Mouse (Mus musculus) stomach, postnatal 0 days (tissue): ENCODE measurements around the gene Tmem132d. TPM values are rescaled to one million over a fixed set of nuclear protein-coding genes. Genes with fewer than 3 reads are reported as not detected.

Source experiments
- ATAC-seq: fragments of 200-750 bp; cut with Nextera tagmentation; 2 replicates; pipeline ENCODE4 v1.8.0; 2017; ENCODE audit not compliant: low FRiP score, low TSS enrichment
- DNase-seq: peaks from one replicate; pipeline ENCODE4 v3.0.0-alpha.2; 2016; ENCODE audit warnings: low spot score
- H3K27ac ChIP-seq: fragments of 300-500 bp; sonication (generic); replicated peaks from 2 replicates; pipeline ENCODE4 v1.5.1; 2014; ENCODE audit warnings: mild to moderate bottlenecking, control low read depth
- H3K27me3 ChIP-seq: fragments of 300-500 bp; sonication (generic); 2 replicates; pipeline ENCODE4 v1.6.1; 2014; ENCODE audit warnings: low read length; ENCODE audit not compliant: control insufficient read depth, insufficient read depth
- H3K36me3 ChIP-seq: fragments of 300-500 bp; sonication (generic); 2 replicates; pipeline ENCODE4 v1.6.1; 2014; ENCODE audit warnings: low read length, mixed read lengths; ENCODE audit not compliant: control insufficient read depth, insufficient read depth
- H3K4me1 ChIP-seq: fragments of 300-500 bp; sonication (generic); replicated peaks from 2 replicates; pipeline ENCODE4 v1.6.1; 2014; ENCODE audit warnings: antibody characterized with exemption; ENCODE audit not compliant: control insufficient read depth, insufficient read depth
- H3K4me2 ChIP-seq: fragments of 300-500 bp; sonication (generic); replicated peaks from 2 replicates; pipeline ENCODE4 v1.6.1; 2014; ENCODE audit warnings: low read depth, mild to moderate bottlenecking, control low read depth, moderate library complexity
- H3K4me3 ChIP-seq: fragments of 300-500 bp; sonication (generic); 2 replicates; pipeline ENCODE4 v1.5.1; 2014; ENCODE audit warnings: low read depth, low read length, control low read depth
- H3K9ac ChIP-seq: fragments of 300-500 bp; sonication (generic); 2 replicates; pipeline ENCODE4 v1.6.1; 2014; ENCODE audit warnings: mild to moderate bottlenecking, low read length, control low read depth, mixed read lengths
- H3K9me3 ChIP-seq: fragments of 300-500 bp; sonication (generic); 2 replicates; pipeline ENCODE4 v1.6.1; 2016; ENCODE audit warnings: low read length; ENCODE audit not compliant: control insufficient read depth
- CTCF ChIP-seq: IDR thresholded peaks from 2 replicates; pipeline ENCODE4 v1.5.1; 2016; ENCODE audit warnings: antibody characterized with exemption, low read depth, mild to moderate bottlenecking, moderate library complexity
- EP300 ChIP-seq: optimal IDR thresholded peaks from 2 replicates; pipeline ENCODE3; 2016; ENCODE audit warnings: antibody characterized with exemption
- WGBS: fragments of 180-500 bp; shearing (Covaris S2); extraction: QIAGEN DNeasy Blood & Tissue Kit; methylation state at CpG from one replicate; pipeline ENCODE4 v1.1.7; 2014; 5-methylcytosine and 5-hydroxymethylcytosine counted together
- polyA plus RNA-seq: library from polyadenylated mRNA; unstranded; fragments of >200 nt; fragmentation: Nextera tagmentation; extraction: Ambion mirVana; gene quantifications from 2 replicates; pipeline ENCODE4 v1.2.1, GENCODE M21; 2015

The Tmem132d gene
- polyA plus RNA-seq, 1 experiment from 2014 or later: 0.16 TPM

DNA sequence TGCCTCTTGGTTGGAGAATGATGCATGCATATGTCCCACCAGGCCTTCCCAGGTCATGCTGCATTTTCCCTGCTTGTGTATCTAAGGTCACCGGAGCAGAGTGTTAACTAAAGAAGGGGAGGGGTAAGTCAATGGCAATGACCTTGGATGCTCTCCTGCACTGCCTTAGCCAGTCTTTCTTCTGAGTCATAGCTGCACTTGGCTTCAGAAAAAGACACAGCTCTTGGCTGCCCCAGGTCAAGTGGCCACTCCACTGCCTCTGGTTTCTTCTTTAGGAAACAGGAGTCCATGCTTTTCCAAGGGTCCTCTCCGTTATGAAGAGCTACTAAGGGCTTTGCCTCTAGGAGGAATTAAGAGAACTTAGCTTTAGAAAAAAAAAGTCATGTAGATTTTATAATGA, 506.2 kb downstream of the Tmem132d start:
- no peaks in the 10 kb centered on the region for H3K27me3 ChIP-seq
- 80% methylated on average over 2 of the region's 2 CpGs for WGBS
- H3K4me3 ChIP-seq: no peak overlapping the region
- DNase-seq: no peak
- H3K27ac ChIP-seq: no peak overlapping the region
- no peak overlapping the region for H3K9ac ChIP-seq
- H3K9me3 ChIP-seq: no peaks in the 10 kb centered on the region
- TF ChIP-seq CTCF (no peak), EP300 (no peak)
- H3K4me1 ChIP-seq: no peaks in the 10 kb centered on the region
- no peak for ATAC-seq
- H3K4me2 ChIP-seq: no peak overlapping the region
- no peaks in the 10 kb centered on the region for H3K36me3 ChIP-seq

DNA sequence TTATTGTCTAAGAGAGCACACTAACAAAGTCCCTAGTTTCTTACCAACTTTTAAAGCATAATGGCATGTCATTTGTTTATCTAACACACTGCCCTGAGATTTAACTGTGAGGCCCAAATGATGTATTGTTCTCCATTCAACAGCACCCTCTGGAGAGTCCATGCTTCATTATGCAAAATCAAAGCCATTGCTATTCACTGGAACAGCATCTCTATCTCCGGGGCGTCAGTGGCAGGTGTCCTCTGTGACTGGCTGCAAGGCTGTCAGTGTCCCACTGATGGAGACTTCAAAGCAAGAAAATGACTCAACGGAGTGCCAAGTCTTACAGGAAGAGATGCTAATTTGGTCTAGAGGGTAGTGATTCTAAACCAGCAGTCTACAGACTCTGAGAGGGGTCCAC, 508.8 kb downstream of the Tmem132d start:
- Histone ChIP-seq H3K4me3 (no peak overlapping the region), H3K9ac (no peak overlapping the region), H3K27ac (no peak overlapping the region), H3K4me2 (no peak overlapping the region), H3K36me3 (no peaks in the 10 kb centered on the region), H3K9me3 (no peaks in the 10 kb centered on the region), H3K27me3 (no peaks in the 10 kb centered on the region), H3K4me1 (no peaks in the 10 kb centered on the region)
- TF ChIP-seq EP300 (no peak), CTCF (no peak)
- ATAC-seq: no peak
- no peak for DNase-seq
- WGBS: 72% methylated on average over 3 of the region's 3 CpGs

DNA sequence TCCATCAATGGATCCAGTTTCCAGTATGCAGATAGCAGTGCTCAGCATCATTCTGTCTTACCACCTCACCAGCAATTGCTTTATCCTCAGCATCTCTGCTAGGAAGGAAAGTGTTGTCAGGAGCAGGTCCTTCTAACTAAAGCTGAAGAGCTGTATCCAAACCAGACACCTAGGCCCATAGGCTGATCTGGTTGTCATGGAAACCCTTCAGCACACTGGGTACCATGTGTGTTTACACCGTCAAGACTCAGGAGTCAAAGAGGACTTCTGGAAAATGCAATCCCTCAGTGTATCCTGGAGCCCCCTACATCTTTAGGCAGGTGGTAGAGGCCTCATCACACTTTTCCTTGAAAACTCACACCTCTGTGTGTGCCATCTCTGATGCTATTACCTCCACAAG, 513.7 kb downstream of the Tmem132d start:
- no peak overlapping the region for H3K4me2 ChIP-seq
- H3K27ac ChIP-seq: no peak overlapping the region
- no peaks in the 10 kb centered on the region for H3K9me3 ChIP-seq
- no peak overlapping the region for H3K4me3 ChIP-seq
- TF ChIP-seq CTCF (no peak), EP300 (no peak)
- no peak for ATAC-seq
- DNase-seq: no peak
- no peaks in the 10 kb centered on the region for H3K36me3 ChIP-seq
- H3K4me1 ChIP-seq: no peaks in the 10 kb centered on the region
- WGBS: 59% methylated on average over 1 of the region's 1 CpGs
- no peak overlapping the region for H3K9ac ChIP-seq
- no peaks in the 10 kb centered on the region for H3K27me3 ChIP-seq

- no peak for DNase-seq
- Histone ChIP-seq H3K9me3 (no peaks in the 10 kb centered on the region), H3K4me3 (no peak overlapping the region), H3K27me3 (no peaks in the 10 kb centered on the region), H3K9ac (no peak overlapping the region), H3K4me2 (no peak overlapping the region), H3K4me1 (no peaks in the 10 kb centered on the region), H3K36me3 (no peaks in the 10 kb centered on the region), H3K27ac (no peak overlapping the region)
- ATAC-seq: no peak
- 85% methylated on average over 3 of the region's 3 CpGs for WGBS
- TF ChIP-seq CTCF (no peak), EP300 (no peak)
Observed at GRCm38 (mm10) chr5:127918376-127918775, 514.5 kb downstream of the Tmem132d start.

DNA sequence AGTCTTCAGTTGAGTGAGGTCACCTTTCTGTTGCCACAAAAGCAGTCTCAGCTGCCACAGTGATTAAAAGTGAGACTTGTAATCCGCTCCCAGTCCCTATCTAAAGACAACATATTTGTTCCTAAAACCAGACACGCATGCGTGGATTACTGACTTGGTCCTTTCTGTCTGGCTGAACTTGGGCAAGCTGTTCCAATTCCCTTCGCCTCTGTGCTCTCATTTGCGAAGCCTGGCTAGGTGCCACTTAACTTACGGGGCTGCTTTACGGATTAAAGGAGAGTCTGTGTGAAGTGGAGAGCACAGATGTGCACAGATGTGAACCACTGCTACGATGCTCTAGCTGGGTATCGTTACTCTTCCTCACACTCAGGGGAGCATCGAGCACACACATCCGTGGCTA, 518.7 kb downstream of the Tmem132d start:
- Histone ChIP-seq H3K36me3 (no peaks in the 10 kb centered on the region), H3K9ac (no peak overlapping the region), H3K4me1 (no peaks in the 10 kb centered on the region), H3K27me3 (no peaks in the 10 kb centered on the region), H3K27ac (no peak overlapping the region), H3K4me3 (no peak overlapping the region), H3K9me3 (no peaks in the 10 kb centered on the region), H3K4me2 (no peak overlapping the region)
- DNase-seq (no peak), ATAC-seq (no peak)
- 73% methylated on average over 11 of the region's 11 CpGs for WGBS
- TF ChIP-seq EP300 (no peak), CTCF (no peak)

DNA sequence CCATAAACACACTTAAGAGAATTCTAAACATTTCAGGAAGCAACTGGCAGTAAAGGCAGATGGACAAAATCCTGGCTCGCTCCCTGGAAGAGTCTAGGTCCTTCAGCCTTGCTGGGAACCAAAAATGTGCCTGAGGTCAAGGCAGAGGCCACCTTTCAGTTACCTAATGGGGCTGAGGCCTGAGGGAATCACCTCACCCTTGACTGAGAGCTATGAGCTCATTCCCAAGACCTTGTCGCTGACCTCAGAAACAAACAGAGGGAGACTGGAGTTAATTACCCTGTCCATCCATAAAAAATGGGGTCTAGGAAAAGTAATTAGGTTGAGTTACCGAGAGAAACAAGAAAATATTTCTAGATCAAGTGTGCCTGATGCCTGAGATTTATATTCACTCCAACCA, 521.3 kb downstream of the Tmem132d start:
- Histone ChIP-seq H3K4me3 (no peak overlapping the region), H3K4me1 (no peaks in the 10 kb centered on the region), H3K27me3 (no peaks in the 10 kb centered on the region), H3K9ac (no peak overlapping the region), H3K36me3 (no peaks in the 10 kb centered on the region), H3K4me2 (no peak overlapping the region), H3K27ac (no peak overlapping the region), H3K9me3 (no peaks in the 10 kb centered on the region)
- TF ChIP-seq CTCF: no peak
- no peak for TF ChIP-seq EP300
- 37% methylated on average over 3 of the region's 3 CpGs for WGBS
- ATAC-seq: no peak
- DNase-seq: no peak

DNA sequence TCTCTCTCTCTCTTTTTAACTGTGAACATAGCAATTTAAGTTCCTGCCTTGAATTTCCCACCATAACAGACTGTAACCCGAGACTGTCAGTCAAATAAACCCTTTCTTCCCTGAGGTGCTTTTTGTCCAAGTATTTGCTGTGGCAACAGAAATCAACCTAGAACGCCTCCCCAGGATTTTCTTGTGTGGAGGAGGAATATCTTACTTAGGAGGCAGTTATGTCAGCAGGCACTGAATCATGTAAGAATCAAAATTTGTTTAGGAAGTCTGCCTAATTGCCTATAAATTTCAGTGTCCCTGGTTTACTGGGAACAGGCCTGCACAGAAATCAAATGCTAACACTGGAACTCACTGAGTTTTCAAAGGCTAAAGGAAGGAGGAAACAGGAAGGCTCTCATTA, 522.5 kb downstream of the Tmem132d start:
- Histone ChIP-seq H3K27me3 (no peaks in the 10 kb centered on the region), H3K27ac (no peak overlapping the region), H3K4me3 (no peak overlapping the region), H3K9me3 (no peaks in the 10 kb centered on the region), H3K9ac (no peak overlapping the region), H3K4me1 (no peaks in the 10 kb centered on the region), H3K36me3 (no peaks in the 10 kb centered on the region), H3K4me2 (no peak overlapping the region)
- 43% methylated on average over 2 of the region's 2 CpGs for WGBS
- DNase-seq: no peak
- no peak for ATAC-seq
- TF ChIP-seq CTCF: no peak
- no peak for TF ChIP-seq EP300
